Mouse (Mus musculus) intestine, embryonic 14.5 days (tissue): ENCODE results near the gene Glce. TPM values are rescaled to one million over a fixed set of nuclear protein-coding genes. Genes with fewer than 3 reads are reported as not detected.

ENCODE experiments used
- ATAC-seq: fragments of 200-750 bp; cut with Nextera tagmentation; replicated peaks from 2 replicates; pipeline ENCODE4 v1.8.0; 2017; ENCODE audit warnings: low read depth, moderate number of reproducible peaks, moderate TSS enrichment, moderate library complexity; ENCODE audit not compliant: low FRiP score, low TSS enrichment
- DNase-seq: peaks from one replicate; pipeline ENCODE4 v3.0.0-alpha.2; 2018; ENCODE audit warnings: low spot score
- H3K27ac ChIP-seq: fragments of 300-500 bp; sonication (generic); 2 replicates; pipeline ENCODE4 v1.5.1; 2014; ENCODE audit warnings: low read depth, mild to moderate bottlenecking, control low read depth
- H3K27me3 ChIP-seq: fragments of 300-500 bp; sonication (generic); replicated peaks from 2 replicates; pipeline ENCODE4 v1.6.1; 2014; ENCODE audit warnings: low read length, control low read depth; ENCODE audit not compliant: control insufficient read depth, insufficient read depth
- H3K36me3 ChIP-seq: fragments of 300-500 bp; sonication (generic); 2 replicates; pipeline ENCODE4 v1.6.1; 2014; ENCODE audit warnings: low read length, control low read depth; ENCODE audit not compliant: control insufficient read depth, insufficient read depth
- H3K4me1 ChIP-seq: fragments of 300-500 bp; sonication (generic); replicated peaks from 2 replicates; pipeline ENCODE4 v1.6.1; 2014; ENCODE audit warnings: low read length, control low read depth, mixed read lengths; ENCODE audit not compliant: control insufficient read depth, insufficient read depth
- H3K4me2 ChIP-seq: fragments of 300-500 bp; sonication (generic); 2 replicates; pipeline ENCODE4 v1.6.1; 2014; ENCODE audit warnings: low read length
- H3K4me3 ChIP-seq: fragments of 300-500 bp; sonication (generic); 2 replicates; pipeline ENCODE4 v1.5.1; 2014; ENCODE audit warnings: low read depth, low read length, control low read depth, mixed read lengths
- H3K9ac ChIP-seq: fragments of 300-500 bp; sonication (generic); 2 replicates; pipeline ENCODE4 v1.6.1; 2014; ENCODE audit warnings: mild to moderate bottlenecking, low read length
- H3K9me3 ChIP-seq: fragments of 300-500 bp; sonication (generic); 2 replicates; pipeline ENCODE4 v1.6.1; 2016; ENCODE audit warnings: low read length, control low read depth; ENCODE audit not compliant: control insufficient read depth
- WGBS: fragments of 180-500 bp; shearing (Covaris S2); extraction: QIAGEN DNeasy Blood & Tissue Kit; methylation state at CpG from one replicate; pipeline ENCODE4 v1.1.7; 2014; 5-methylcytosine and 5-hydroxymethylcytosine counted together
- polyA plus RNA-seq: library from polyadenylated mRNA; unstranded; fragments of >200 nt; fragmentation: Nextera tagmentation; extraction: Ambion mirVana; gene quantifications from 2 replicates; pipeline ENCODE4 v1.2.1, GENCODE M21; 2014

Gene Glce
- polyA plus RNA-seq, 1 experiment from 2014 or later = 25.2 TPM

DNA sequence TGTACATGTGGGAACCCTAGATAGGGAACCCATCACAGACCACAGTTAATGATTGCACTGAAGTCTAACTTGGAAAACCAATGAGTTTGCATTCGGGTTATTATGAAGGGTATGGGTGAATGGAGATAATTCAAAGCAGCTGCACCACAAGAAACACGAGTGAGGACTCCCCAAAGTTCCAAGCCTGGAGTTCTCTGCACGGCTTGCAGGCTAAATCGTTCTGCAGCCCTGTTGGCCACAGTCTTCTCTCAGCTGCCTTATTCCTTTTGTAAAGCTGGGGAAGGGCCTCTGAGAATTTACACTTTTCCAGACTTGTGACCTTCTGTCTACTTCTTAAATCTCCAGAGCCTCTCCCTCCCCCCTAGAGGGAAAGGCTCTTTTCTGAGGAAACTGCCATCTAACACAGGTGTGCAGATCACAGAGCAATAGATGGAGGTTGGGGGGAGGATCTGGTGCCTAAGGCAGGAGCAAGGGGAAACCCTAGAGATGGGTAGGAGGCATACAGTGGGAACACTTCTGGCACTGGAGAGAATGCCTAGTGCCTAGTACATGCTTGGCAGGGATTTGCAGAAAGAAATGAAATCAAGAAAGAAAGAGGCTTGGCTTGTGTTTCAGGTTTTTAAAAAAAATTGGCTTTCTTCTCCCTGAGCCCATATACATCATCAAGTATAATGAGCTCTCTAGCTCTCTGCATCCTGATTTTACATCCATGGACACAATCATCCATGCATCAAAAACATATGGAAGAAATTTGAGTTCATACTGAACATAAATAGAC lies 9.7 kb upstream of the Glce start:
- WGBS = 76% methylated on average over 4 of the region's 4 CpGs
- Histone ChIP-seq H3K9ac (no peak overlapping the region), H3K36me3 (no peaks in the 10 kb centered on the region), H3K27ac (no peak overlapping the region), H3K4me3 (no peak overlapping the region), H3K9me3 (no peaks in the 10 kb centered on the region), H3K27me3 (no peaks in the 10 kb centered on the region), H3K4me2 (no peak overlapping the region), H3K4me1 (no peaks in the 10 kb centered on the region)
- DNase-seq (no peak), ATAC-seq (no peak)

- H3K4me3 ChIP-seq = no peak overlapping the region
Observed at GRCm38 (mm10) chr9:62130746-62131145, 8.3 kb upstream of the Glce start.

GRCm38 (mm10) chr9:62128056-62128455 lies 5.6 kb upstream of the Glce start:
- ATAC-seq = no peak
- no peak overlapping the region for H3K27ac ChIP-seq
- 89% methylated on average over 2 of the region's 2 CpGs for WGBS

More at GRCm38 (mm10) chr9:62130746-62131145, 8.3 kb upstream of the Glce start:
- no peak overlapping the region for H3K27ac ChIP-seq
- 87% methylated on average over 5 of the region's 5 CpGs for WGBS
- ATAC-seq (no peak), DNase-seq (no peak)
- H3K27me3 ChIP-seq = no peaks in the 10 kb centered on the region
- no peaks in the 10 kb centered on the region for H3K36me3 ChIP-seq
- H3K4me1 ChIP-seq = no peaks in the 10 kb centered on the region
- no peak overlapping the region for H3K9ac ChIP-seq
- H3K4me2 ChIP-seq = no peak overlapping the region
- H3K9me3 ChIP-seq = no peaks in the 10 kb centered on the region

GRCm38 (mm10) chr9:62125986-62126575 lies 3.6 kb upstream of the Glce start:
- no peaks in the 10 kb centered on the region for H3K9me3 ChIP-seq
- H3K27me3 ChIP-seq = no peaks in the 10 kb centered on the region
- H3K4me3 ChIP-seq = no peak overlapping the region
- no peaks in the 10 kb centered on the region for H3K36me3 ChIP-seq
- H3K4me1 ChIP-seq = peaks cover 7% of the 10 kb centered on the region
- WGBS = 71% methylated on average over 5 of the region's 5 CpGs
- ATAC-seq = no peak
- H3K27ac ChIP-seq = no peak overlapping the region
- no peak for DNase-seq
- no peak overlapping the region for H3K4me2 ChIP-seq
- H3K9ac ChIP-seq = no peak overlapping the region

More at GRCm38 (mm10) chr9:62128056-62128455, 5.6 kb upstream of the Glce start:
- DNase-seq = no peak
- H3K4me2 ChIP-seq = no peak overlapping the region
- no peaks in the 10 kb centered on the region for H3K27me3 ChIP-seq
- H3K36me3 ChIP-seq = no peaks in the 10 kb centered on the region
- H3K9me3 ChIP-seq = no peaks in the 10 kb centered on the region
- H3K4me3 ChIP-seq = no peak overlapping the region
- H3K9ac ChIP-seq = no peak overlapping the region
- peaks cover 5% of the 10 kb centered on the region for H3K4me1 ChIP-seq

DNA sequence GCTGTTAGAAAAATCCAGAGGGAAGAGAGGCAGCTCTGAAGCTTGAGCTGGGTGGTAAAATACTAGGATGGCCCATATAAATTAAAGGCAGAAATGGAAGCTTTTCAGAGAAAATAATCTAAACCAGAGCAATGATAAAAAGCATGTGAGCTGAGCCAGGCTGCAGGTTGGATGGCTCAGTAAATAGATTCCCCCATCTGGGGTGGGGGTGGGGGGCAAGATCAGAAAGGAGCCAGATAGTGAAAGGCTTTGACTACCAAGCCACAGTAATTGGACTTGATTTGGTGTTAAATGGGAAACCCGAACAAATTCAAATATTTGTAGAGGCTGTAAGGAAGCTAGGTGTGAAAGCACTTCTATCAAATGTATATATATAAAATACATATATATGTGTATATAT lies 1.8 kb upstream of the Glce start:
- H3K9ac ChIP-seq = no peak overlapping the region
- ATAC-seq (no peak), DNase-seq (no peak)
- WGBS = 79% methylated on average over 1 of the region's 1 CpGs
- H3K36me3 ChIP-seq = no peaks in the 10 kb centered on the region
- no peak overlapping the region for H3K27ac ChIP-seq
- no peak overlapping the region for H3K4me2 ChIP-seq
- H3K9me3 ChIP-seq = no peaks in the 10 kb centered on the region
- H3K27me3 ChIP-seq = no peaks in the 10 kb centered on the region
- H3K4me1 ChIP-seq = peaks cover 10% of the 10 kb centered on the region
- no peak overlapping the region for H3K4me3 ChIP-seq

DNA sequence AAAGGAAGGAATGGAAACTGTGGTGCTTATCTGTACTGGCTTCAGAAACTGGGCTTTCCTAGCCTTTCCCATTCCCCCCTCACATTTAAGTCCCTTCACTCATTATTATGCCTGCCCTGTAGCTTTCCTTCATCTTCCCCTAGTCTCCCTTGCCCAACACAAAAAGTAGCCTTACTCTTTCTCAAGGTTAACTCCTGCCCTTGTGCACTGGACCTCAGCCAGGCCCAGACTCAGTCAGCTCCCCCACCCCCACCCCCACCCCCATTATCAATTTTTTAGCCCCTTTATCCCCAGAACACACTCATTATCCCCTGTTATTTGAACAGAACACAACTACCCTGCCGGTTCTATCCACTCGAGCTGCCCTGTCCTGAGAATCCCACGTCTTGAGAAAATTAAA lies 1.0 kb upstream of the Glce start:
- H3K9me3 ChIP-seq = no peaks in the 10 kb centered on the region
- 52% methylated on average over 3 of the region's 3 CpGs for WGBS
- peak overlapping the region; percentile 76 for H3K4me3 ChIP-seq
- DNase-seq (no peak), ATAC-seq (no peak)
- H3K27me3 ChIP-seq = no peaks in the 10 kb centered on the region
- H3K36me3 ChIP-seq = no peaks in the 10 kb centered on the region
- H3K4me2 ChIP-seq = peak overlapping the region; percentile 61
- no peak overlapping the region for H3K27ac ChIP-seq
- peak overlapping the region; percentile 54; the same call in 1 of the 2 replicates for H3K9ac ChIP-seq
- peaks cover 10% of the 10 kb centered on the region for H3K4me1 ChIP-seq

- DNase-seq (peak; percentile 83), ATAC-seq (peak; percentile 33)
- Histone ChIP-seq H3K9ac (peak overlapping the region; percentile 94), H3K4me3 (peak overlapping the region; percentile 76), H3K36me3 (no peaks in the 10 kb centered on the region), H3K4me2 (peak overlapping the region; percentile 95), H3K4me1 (peaks cover 10% of the 10 kb centered on the region), H3K27ac (peak overlapping the region; percentile 89), H3K9me3 (no peaks in the 10 kb centered on the region), H3K27me3 (no peaks in the 10 kb centered on the region)
- under 1% methylated on average over 58 of the region's 59 CpGs for WGBS
Observed at GRCm38 (mm10) chr9:62121551-62122447, 656 bp downstream of the Glce start.

DNA sequence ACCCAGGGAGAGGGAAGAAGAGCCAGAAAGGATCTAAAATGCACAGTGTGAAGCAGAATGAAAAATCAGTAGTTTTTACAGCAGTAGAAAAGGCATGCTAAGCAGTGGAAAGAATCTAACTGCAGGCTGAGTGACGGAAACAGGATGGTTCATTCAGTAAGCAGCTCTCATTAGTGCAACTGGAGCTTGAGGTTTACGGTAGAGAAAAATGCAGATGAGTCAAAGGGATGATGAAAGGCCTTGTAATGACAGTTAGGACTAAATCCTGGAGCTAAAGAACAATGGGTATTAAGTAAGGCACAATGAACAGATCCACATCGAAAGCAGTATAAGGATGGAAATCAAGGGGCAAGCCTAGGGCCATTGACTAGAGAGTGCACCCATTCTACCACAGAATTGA lies 3.7 kb downstream of the Glce start:
- 53% methylated on average over 3 of the region's 3 CpGs for WGBS
- H3K27ac ChIP-seq = no peak overlapping the region

More for the DNA sequence above, 3.7 kb downstream of the Glce start:
- Histone ChIP-seq H3K4me2 (no peak overlapping the region), H3K27me3 (no peaks in the 10 kb centered on the region), H3K4me3 (no peak overlapping the region), H3K4me1 (peaks cover 10% of the 10 kb centered on the region), H3K9ac (no peak overlapping the region), H3K36me3 (no peaks in the 10 kb centered on the region), H3K9me3 (no peaks in the 10 kb centered on the region)
- DNase-seq = no peak
- no peak for ATAC-seq
